Mouse (Mus musculus) ES-Bruce4 (cell line): ENCODE measurements around the gene Adam23.

Experiments
- CTCF ChIP-seq: IDR thresholded peaks from one replicate; pipeline ENCODE4 v1.8.1; 2011; ENCODE audit warnings: low read depth, low read length
- EP300 ChIP-seq: IDR thresholded peaks from 2 replicates; pipeline ENCODE4 v1.6.1; 2011; ENCODE audit warnings: low read depth, low read length; ENCODE audit not compliant: insufficient read depth
- POLR2A ChIP-seq: IDR thresholded peaks from one replicate; pipeline ENCODE4 v1.8.1; 2011; ENCODE audit warnings: low read length; ENCODE audit not compliant: insufficient read depth

DNA sequence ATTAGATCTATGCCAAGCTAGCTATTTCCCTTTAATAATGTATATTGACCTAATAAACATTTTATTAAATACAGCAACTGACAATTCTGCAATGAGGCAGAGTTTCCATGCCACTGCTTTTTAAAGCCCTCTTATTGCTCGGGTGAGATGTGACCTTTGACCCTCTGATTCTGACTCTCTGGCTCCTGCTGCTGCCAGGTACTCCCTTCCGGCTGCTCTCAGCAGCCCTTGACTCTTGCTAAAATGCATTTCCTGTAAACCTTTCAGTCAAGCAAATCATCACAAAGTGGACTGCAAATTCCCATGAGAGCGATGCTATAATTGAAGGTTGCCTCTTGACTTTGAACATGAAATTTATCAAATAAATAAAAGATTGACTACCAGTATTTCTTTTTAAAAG, 13.8 kb upstream of the Adam23 start:
- no peak for TF ChIP-seq CTCF
- no peak for TF ChIP-seq POLR2A
- peak; percentile 71; the same call in 1 of the 2 replicates for TF ChIP-seq EP300
